In genomic region chr17:32113523-32114421, GRCm38 (mm10) we compare ENCODE assay signal across 7 mouse cellular contexts. TPM values are rescaled to one million over a fixed set of nuclear protein-coding genes. Genes with fewer than 3 reads are reported as not detected.
DNase-seq lines count a peak whose midpoint lies in the region; ATAC-seq and TF ChIP-seq lines count a peak whose summit lies in the region.

No protein-coding gene starts in this region.

- no peak overlapping the region for H3K27ac ChIP-seq in forebrain, postnatal 0 days (ENCODE audit: low read depth, low read length)
- peak overlapping the region; percentile 73 for H3K27ac ChIP-seq in hindbrain, embryonic 10.5 days
- peak overlapping the region; percentile 54; the same call in 1 of the 2 replicates for H3K27ac ChIP-seq in small intestine, adult 2 months (ENCODE audit: insufficient read depth, low read depth, low read length)

- TF ChIP-seq POLR2A in small intestine, adult 2 months (IDR thresholded peaks at IDR 0.05; ENCODE audit: low read depth, low read length) = peak; percentile 58; the same call in 1 of the 2 replicates

- H3K9me3 ChIP-seq in forebrain, postnatal 0 days (ENCODE audit: low read length) = no peaks in the 10 kb centered on the region
- no peaks in the 10 kb centered on the region for H3K9me3 ChIP-seq in hindbrain, embryonic 10.5 days

- peak; percentile 74 for ATAC-seq in forebrain, postnatal 0 days
- ATAC-seq in megakaryocyte progenitor cell, adult 5-6 weeks (replicated peaks; ENCODE audit: poor library complexity) = peak; percentile 64

- peak overlapping the region; percentile 48 for H3K4me3 ChIP-seq in forebrain, postnatal 0 days (ENCODE audit: low read depth, low read length)
- peak overlapping the region; percentile 63 for H3K4me3 ChIP-seq in hindbrain, embryonic 10.5 days
- H3K4me3 ChIP-seq in small intestine, adult 2 months (ENCODE audit: low read depth, low read length) = peak overlapping the region; percentile 61

- WGBS in forebrain, postnatal 0 days = 3% methylated on average over 56 of the region's 56 CpGs
- under 1% methylated on average over 56 of the region's 56 CpGs for WGBS in hindbrain, embryonic 10.5 days
- 2% methylated on average over 56 of the region's 56 CpGs for WGBS in small intestine, adult 2 months

- no peaks in the 10 kb centered on the region for H3K36me3 ChIP-seq in forebrain, postnatal 0 days (ENCODE audit: insufficient read depth)
- no peaks in the 10 kb centered on the region for H3K36me3 ChIP-seq in hindbrain, embryonic 10.5 days
- no peaks in the 10 kb centered on the region for H3K36me3 ChIP-seq in small intestine, adult 2 months (ENCODE audit: control insufficient read depth, insufficient read depth, low read length)

- peak; percentile 13 for DNase-seq in T-cell, adult 2 months (ENCODE audit: low spot score)
- DNase-seq in cerebellum, adult 11-12 months = peak; percentile 75
- DNase-seq in forebrain, postnatal 0 days = peak; percentile 76
- peak; percentile 63 for DNase-seq in hindbrain, embryonic 10.5 days (ENCODE audit: low spot score)
- DNase-seq in left cerebral cortex, postnatal 36 days (ENCODE audit: low spot score in 2 of 2) = peak; percentile 52 to 63

- peak overlapping the region; percentile 98 for H3K4me2 ChIP-seq in forebrain, postnatal 0 days (ENCODE audit: low read depth)

- no peaks in the 10 kb centered on the region for H3K27me3 ChIP-seq in forebrain, postnatal 0 days (ENCODE audit: insufficient read depth, low read length)
- H3K27me3 ChIP-seq in hindbrain, embryonic 10.5 days (ENCODE audit: insufficient read depth, poor library complexity, severe bottlenecking) = peaks cover 68% of the 10 kb centered on the region
- no peaks in the 10 kb centered on the region for H3K27me3 ChIP-seq in small intestine, adult 2 months (ENCODE audit: control insufficient read depth, insufficient read depth, low read length)

- H3K4me1 ChIP-seq in forebrain, postnatal 0 days (ENCODE audit: insufficient read depth) = peaks cover 12% of the 10 kb centered on the region
- peaks cover 45% of the 10 kb centered on the region for H3K4me1 ChIP-seq in hindbrain, embryonic 10.5 days (replicated peaks)
- H3K4me1 ChIP-seq in small intestine, adult 2 months (ENCODE audit: control insufficient read depth, insufficient read depth, insufficient read length, low read length) = peaks cover 44% of the 10 kb centered on the region

- H3K9ac ChIP-seq in forebrain, postnatal 0 days = peak overlapping the region; percentile 60

- intact Hi-C loops in left cerebral cortex, postnatal 36 days (cut with DNase I) = no loop called here

- no peak for TF ChIP-seq CTCF in forebrain, postnatal 0 days (IDR thresholded peaks at IDR 0.05; ENCODE audit: low read depth)
- no peak for TF ChIP-seq CTCF in small intestine, adult 2 months (IDR thresholded peaks at IDR 0.05; ENCODE audit: extremely low read depth, insufficient read length, insufficient replicate concordance, low read depth, low read length)

RNA-seq across cellular contexts. Expression of gene Notch3, which starts 52.9 kb away (rescaled TPM):
- 13.5 and 22.5 TPM in 2 replicates for total RNA-seq in forebrain, postnatal 0 days (2014; rRNA removed)
- polyA plus RNA-seq in forebrain, postnatal 0 days (2015; fragmentation: Nextera tagmentation; extraction: Ambion mirVana) = 2.3 and 3.3 TPM in 2 replicates
- 22.9 and 26.0 TPM in 2 replicates for polyA plus RNA-seq in hindbrain, embryonic 10.5 days (2016; fragmentation: Nextera tagmentation; extraction: Ambion mirVana)
- 10 to 100 TPM in 1 of 2 experiments, 1 to 10 TPM in 1; 7.7 to 10.8 TPM for total RNA-seq in left cerebral cortex, postnatal 36 days (2021)
- total RNA-seq in megakaryocyte progenitor cell, adult 5-6 weeks (2015) = 0.02 TPM in 1 of 2 replicates, not detected in the other
- total RNA-seq in megakaryocyte progenitor cell, adult 5-6 weeks (2017) = not detected in 2 replicates
- 6.1 and 8.3 TPM in 2 replicates for polyA plus RNA-seq in small intestine, adult 2 months (2012; rRNA removed)

Comparison
In these comparisons a context has a peak if more than half of its experiments do, and no peak if none do; other contexts are left out.
1. DNase-seq: peak in every context shown above with its lines; median percentile 76 in forebrain, postnatal 0 days; 75 in cerebellum, adult 11-12 months; 63 in hindbrain, embryonic 10.5 days; 58 in left cerebral cortex, postnatal 36 days; 13 in T-cell, adult 2 months.
2. RNA of gene Notch3, which starts 52.9 kb away (total RNA-seq): 13.5 to 22.5 TPM in forebrain, postnatal 0 days and 7.7 to 10.8 TPM in left cerebral cortex, postnatal 36 days; 0.02 TPM in megakaryocyte progenitor cell, adult 5-6 weeks; every median in the first group is over 4 times any median in the second.
3. Peak in every context shown above with its lines, with median percentiles within 50 percentile points of each other: H3K4me3 ChIP-seq.